Mouse (Mus musculus) embryonic facial prominence, embryonic 15.5 days (tissue): ENCODE measurements around the gene Fars2. TPM values are rescaled to one million over a fixed set of nuclear protein-coding genes. Genes with fewer than 3 reads are reported as not detected.
"Not testable (repeated sequence)": the region's sequence is repeated elsewhere in the genome, so short reads cannot be mapped to it uniquely, and the experiment has no call there.

Experiments
- ATAC-seq: fragments of 200-750 bp; cut with Nextera tagmentation; 2 replicates; pipeline ENCODE4 v1.8.0; 2017; ENCODE audit warnings: low read depth, moderate TSS enrichment; ENCODE audit not compliant: insufficient number of reproducible peaks, low FRiP score, low TSS enrichment
- H3K27ac ChIP-seq: fragments of 300-500 bp; sonication (generic); replicated peaks from 2 replicates; pipeline ENCODE4 v1.5.1; 2015; ENCODE audit warnings: mild to moderate bottlenecking, inconsistent platforms
- H3K27me3 ChIP-seq: fragments of 300-500 bp; sonication (generic); 2 replicates; pipeline ENCODE4 v1.6.1; 2015; ENCODE audit warnings: inconsistent platforms
- H3K36me3 ChIP-seq: fragments of 300-500 bp; sonication (generic); 2 replicates; pipeline ENCODE4 v1.6.1; 2015; ENCODE audit warnings: mild to moderate bottlenecking, inconsistent platforms
- H3K4me1 ChIP-seq: fragments of 300-500 bp; sonication (generic); 2 replicates; pipeline ENCODE4 v1.6.1; 2015; ENCODE audit warnings: inconsistent platforms
- H3K4me2 ChIP-seq: fragments of 300-500 bp; sonication (generic); replicated peaks from 2 replicates; pipeline ENCODE4 v1.6.1; 2015; ENCODE audit warnings: mild to moderate bottlenecking, inconsistent platforms
- H3K4me3 ChIP-seq: fragments of 300-500 bp; sonication (generic); replicated peaks from 2 replicates; pipeline ENCODE4 v1.5.1; 2015; ENCODE audit warnings: mild to moderate bottlenecking, inconsistent platforms
- H3K9ac ChIP-seq: fragments of 300-500 bp; sonication (generic); 2 replicates; pipeline ENCODE4 v1.6.1; 2015; ENCODE audit warnings: inconsistent platforms
- H3K9me3 ChIP-seq: fragments of 300-500 bp; sonication (generic); replicated peaks from 2 replicates; pipeline ENCODE4 v1.6.1; 2016; ENCODE audit warnings: inconsistent platforms
- WGBS: fragments of 180-500 bp; shearing (Covaris S2); methylation state at CpG from one replicate; pipeline ENCODE4 v1.1.7; 2015; 5-methylcytosine and 5-hydroxymethylcytosine counted together
- polyA plus RNA-seq: library from polyadenylated mRNA; unstranded; fragments of >200 nt; fragmentation: Nextera tagmentation; extraction: Ambion mirVana; gene quantifications from 2 replicates; pipeline ENCODE4 v1.2.1, GENCODE M21; 2015

Fars2 gene
- polyA plus RNA-seq, 1 experiment from 2014 or later: 34.1 TPM

- H3K36me3 ChIP-seq: no peaks in the 10 kb centered on the region
- no peak overlapping the region for H3K4me2 ChIP-seq
- no peaks in the 10 kb centered on the region for H3K27me3 ChIP-seq
- no peak for ATAC-seq
- no peak overlapping the region for H3K9ac ChIP-seq
- WGBS: 62% methylated on average over 6 of the region's 6 CpGs
- no peaks in the 10 kb centered on the region for H3K9me3 ChIP-seq
- no peaks in the 10 kb centered on the region for H3K4me1 ChIP-seq
- H3K27ac ChIP-seq: no peak overlapping the region
- no peak overlapping the region for H3K4me3 ChIP-seq
Measured at GRCm38 (mm10) chr13:36430420-36431114, 313.4 kb downstream of the Fars2 start.

GRCm38 (mm10) chr13:36431974-36432518, 314.8 kb downstream of the Fars2 start:
- Histone ChIP-seq H3K27me3 (no peaks in the 10 kb centered on the region), H3K36me3 (no peaks in the 10 kb centered on the region), H3K27ac (no peak overlapping the region), H3K4me1 (no peaks in the 10 kb centered on the region), H3K9ac (no peak overlapping the region), H3K4me3 (no peak overlapping the region), H3K9me3 (no peaks in the 10 kb centered on the region), H3K4me2 (no peak overlapping the region)
- WGBS: 87% methylated on average over 8 of the region's 8 CpGs
- no peak for ATAC-seq

- 0 out of 2 replicates have a peak, but pooled peaks cover 4% of the 10 kb centered on the region for H3K4me1 ChIP-seq
- 62% methylated on average over 4 of the region's 4 CpGs for WGBS
- no peaks in the 10 kb centered on the region for H3K36me3 ChIP-seq
- H3K9ac ChIP-seq: no peak overlapping the region
- no peaks in the 10 kb centered on the region for H3K27me3 ChIP-seq
- no peaks in the 10 kb centered on the region for H3K9me3 ChIP-seq
- no peak overlapping the region for H3K4me3 ChIP-seq
- no peak overlapping the region for H3K4me2 ChIP-seq
- ATAC-seq: no peak; the same call in 1 of the 2 replicates
- no peak overlapping the region for H3K27ac ChIP-seq
Measured at GRCm38 (mm10) chr13:36444748-36445423, 327.7 kb downstream of the Fars2 start.

- H3K36me3 ChIP-seq: no peaks in the 10 kb centered on the region
- H3K4me1 ChIP-seq: 0 out of 2 replicates have a peak, but pooled peaks cover 4% of the 10 kb centered on the region
- no peak overlapping the region for H3K27ac ChIP-seq
- H3K4me2 ChIP-seq: no peak overlapping the region
- no peak overlapping the region for H3K9ac ChIP-seq
- H3K9me3 ChIP-seq: no peaks in the 10 kb centered on the region
- no peak for ATAC-seq
- H3K4me3 ChIP-seq: no peak overlapping the region
- 70% methylated on average over 4 of the region's 4 CpGs for WGBS
- no peaks in the 10 kb centered on the region for H3K27me3 ChIP-seq
Measured at GRCm38 (mm10) chr13:36447947-36448346, 330.7 kb downstream of the Fars2 start.

- H3K9me3 ChIP-seq: no peaks in the 10 kb centered on the region
- H3K27me3 ChIP-seq: no peaks in the 10 kb centered on the region
- no peak overlapping the region for H3K4me2 ChIP-seq
- H3K4me1 ChIP-seq: 0 out of 2 replicates have a peak, but pooled peaks cover 4% of the 10 kb centered on the region
- WGBS: 47% methylated on average over 7 of the region's 7 CpGs
- ATAC-seq: no peak
- H3K27ac ChIP-seq: no peak overlapping the region
- no peaks in the 10 kb centered on the region for H3K36me3 ChIP-seq
- H3K4me3 ChIP-seq: no peak overlapping the region
- H3K9ac ChIP-seq: no peak overlapping the region
Measured at GRCm38 (mm10) chr13:36448565-36448964, 331.4 kb downstream of the Fars2 start.

- no peak for ATAC-seq
- Histone ChIP-seq H3K9me3 (no peaks in the 10 kb centered on the region), H3K4me1 (0 out of 2 replicates have a peak, but pooled peaks cover 4% of the 10 kb centered on the region), H3K9ac (no peak overlapping the region), H3K27me3 (no peaks in the 10 kb centered on the region), H3K4me3 (no peak overlapping the region), H3K27ac (no peak overlapping the region), H3K36me3 (no peaks in the 10 kb centered on the region), H3K4me2 (no peak overlapping the region)
- WGBS: 77% methylated on average over 3 of the region's 3 CpGs
Measured at GRCm38 (mm10) chr13:36451437-36451836, 334.2 kb downstream of the Fars2 start.

GRCm38 (mm10) chr13:36460473-36460872, 343.3 kb downstream of the Fars2 start:
- ATAC-seq: no peak
- Histone ChIP-seq H3K9ac (no peak overlapping the region), H3K9me3 (no peaks in the 10 kb centered on the region), H3K27me3 (no peaks in the 10 kb centered on the region), H3K27ac (no peak overlapping the region), H3K4me2 (no peak overlapping the region), H3K36me3 (no peaks in the 10 kb centered on the region), H3K4me1 (no peaks in the 10 kb centered on the region; the same call in 1 of the 2 replicates), H3K4me3 (no peak overlapping the region)
- WGBS: 48% methylated on average over 3 of the region's 3 CpGs

GRCm38 (mm10) chr13:36463669-36464068, 346.5 kb downstream of the Fars2 start:
- no peak for ATAC-seq
- no peaks in the 10 kb centered on the region for H3K36me3 ChIP-seq

GRCm38 (mm10) chr13:36466076-36466475, 348.9 kb downstream of the Fars2 start:
- not testable (repeated sequence) for H3K36me3 ChIP-seq, H3K9me3 ChIP-seq, H3K4me1 ChIP-seq, H3K4me2 ChIP-seq, H3K4me3 ChIP-seq, H3K27me3 ChIP-seq, H3K27ac ChIP-seq, ATAC-seq, H3K9ac ChIP-seq
- WGBS: 85% methylated on average over 3 of the region's 3 CpGs

More at GRCm38 (mm10) chr13:36463669-36464068, 346.5 kb downstream of the Fars2 start:
- H3K4me3 ChIP-seq: no peak overlapping the region
- H3K9ac ChIP-seq: no peak overlapping the region
- no peaks in the 10 kb centered on the region for H3K27me3 ChIP-seq
- H3K9me3 ChIP-seq: no peaks in the 10 kb centered on the region
- no peaks in the 10 kb centered on the region; the same call in 1 of the 2 replicates for H3K4me1 ChIP-seq
- H3K27ac ChIP-seq: no peak overlapping the region
- no peak overlapping the region for H3K4me2 ChIP-seq

GRCm38 (mm10) chr13:36466515-36466921, 349.3 kb downstream of the Fars2 start:
- Histone ChIP-seq H3K9me3 (no peaks in the 10 kb centered on the region), H3K4me3 (no peak overlapping the region), H3K27me3 (no peaks in the 10 kb centered on the region), H3K4me1 (no peaks in the 10 kb centered on the region), H3K9ac (no peak overlapping the region), H3K27ac (no peak overlapping the region), H3K36me3 (no peaks in the 10 kb centered on the region), H3K4me2 (no peak overlapping the region)
- no peak for ATAC-seq
- 85% methylated on average over 5 of the region's 5 CpGs for WGBS

GRCm38 (mm10) chr13:36467849-36468248, 350.6 kb downstream of the Fars2 start:
- Histone ChIP-seq H3K9ac (no peak overlapping the region), H3K4me1 (no peaks in the 10 kb centered on the region), H3K4me2 (no peak overlapping the region), H3K9me3 (no peaks in the 10 kb centered on the region), H3K27me3 (no peaks in the 10 kb centered on the region), H3K36me3 (no peaks in the 10 kb centered on the region), H3K4me3 (no peak overlapping the region), H3K27ac (no peak overlapping the region)
- WGBS: 52% methylated on average over 2 of the region's 2 CpGs
- ATAC-seq: no peak
